Mouse (Mus musculus): Measurements from ENCODE around the gene Rnf6. TPM values are rescaled to one million over a fixed set of nuclear protein-coding genes. Genes with fewer than 3 reads are reported as not detected.
A peak's percentile ranks its signal among the peaks of the same experiment; 100 is the strongest.

Rnf6 gene
- polyA plus RNA-seq (2015; fragmentation: Nextera tagmentation; extraction: Ambion mirVana) = 71.2 and 71.9 TPM in 2 replicates

GRCm38 (mm10) chr5:146220879-146221714 is at the start of gene Rnf6:
Gene Rnf6 (minus strand): TSS chr5:146221555.
- Histone ChIP-seq H3K4me2 (replicated peaks; ENCODE audit: low read depth, low read length) (peak within 1 kb of the TSS; percentile 61), H3K36me3 (ENCODE audit: insufficient read depth, low read length) (peaks cover 27% of the 10 kb centered on the region), H3K9ac (replicated peaks; ENCODE audit: low read length) (peak within 1 kb of the TSS; percentile 93), H3K4me1 (ENCODE audit: insufficient read depth, low read length) (peaks cover 15% of the 10 kb centered on the region), H3K9me3 (ENCODE audit: low read length) (no peaks in the 10 kb centered on the region), H3K27ac (ENCODE audit: low read length) (peak within 1 kb of the TSS; percentile 99), H3K27me3 (ENCODE audit: insufficient read depth, low read length) (no peaks in the 10 kb centered on the region), H3K4me3 (ENCODE audit: low read length) (peak within 1 kb of the TSS; percentile 86)
- WGBS = under 1% methylated on average over 57 of the region's 67 CpGs
- peak; percentile 100 for ATAC-seq (ENCODE audit: low FRiP score, low TSS enrichment)

GRCm38 (mm10) chr5:146270593-146270992 is 49.2 kb upstream of the Rnf6 start:
- no peak for ATAC-seq (ENCODE audit: low FRiP score, low TSS enrichment)
- peaks cover 28% of the 10 kb centered on the region for H3K36me3 ChIP-seq (ENCODE audit: insufficient read depth, low read length)
- H3K27ac ChIP-seq (ENCODE audit: low read length) = no peak overlapping the region
- no peak overlapping the region for H3K9ac ChIP-seq (replicated peaks; ENCODE audit: low read length)
- no peaks in the 10 kb centered on the region for H3K9me3 ChIP-seq (ENCODE audit: low read length)
- H3K4me3 ChIP-seq (ENCODE audit: low read length) = no peak overlapping the region
- H3K4me2 ChIP-seq (replicated peaks; ENCODE audit: low read depth, low read length) = no peak overlapping the region
- H3K4me1 ChIP-seq (ENCODE audit: insufficient read depth, low read length) = no peaks in the 10 kb centered on the region
- H3K27me3 ChIP-seq (ENCODE audit: insufficient read depth, low read length) = no peaks in the 10 kb centered on the region
- 82% methylated on average over 9 of the region's 9 CpGs for WGBS

GRCm38 (mm10) chr5:146267776-146268175 is 46.4 kb upstream of the Rnf6 start:
- no peak for ATAC-seq (ENCODE audit: low FRiP score, low TSS enrichment)
- Histone ChIP-seq H3K9me3 (ENCODE audit: low read length) (no peaks in the 10 kb centered on the region), H3K4me1 (ENCODE audit: insufficient read depth, low read length) (no peaks in the 10 kb centered on the region), H3K9ac (replicated peaks; ENCODE audit: low read length) (no peak overlapping the region), H3K27me3 (ENCODE audit: insufficient read depth, low read length) (no peaks in the 10 kb centered on the region), H3K4me2 (replicated peaks; ENCODE audit: low read depth, low read length) (no peak overlapping the region), H3K36me3 (ENCODE audit: insufficient read depth, low read length) (peaks cover 17% of the 10 kb centered on the region; the same call in 1 of the 2 replicates), H3K27ac (ENCODE audit: low read length) (no peak overlapping the region), H3K4me3 (ENCODE audit: low read length) (no peak overlapping the region)
- WGBS = 85% methylated on average over 7 of the region's 7 CpGs

- no peaks in the 10 kb centered on the region for H3K27me3 ChIP-seq (ENCODE audit: insufficient read depth, low read length)
- no peak overlapping the region for H3K4me3 ChIP-seq (ENCODE audit: low read length)
- H3K4me2 ChIP-seq (replicated peaks; ENCODE audit: low read depth, low read length) = no peak overlapping the region
- no peak for ATAC-seq (ENCODE audit: low FRiP score, low TSS enrichment)
- no peak overlapping the region for H3K27ac ChIP-seq (ENCODE audit: low read length)
- H3K9me3 ChIP-seq (ENCODE audit: low read length) = no peaks in the 10 kb centered on the region
- H3K9ac ChIP-seq (replicated peaks; ENCODE audit: low read length) = no peak overlapping the region
- peaks cover 19% of the 10 kb centered on the region; the same call in 1 of the 2 replicates for H3K36me3 ChIP-seq (ENCODE audit: insufficient read depth, low read length)
- 87% methylated on average over 4 of the region's 6 CpGs for whole genome bisulfite sequencing
- H3K4me1 ChIP-seq (ENCODE audit: insufficient read depth, low read length) = no peaks in the 10 kb centered on the region
Observed at GRCm38 (mm10) chr5:146265934-146266591, 44.7 kb upstream of the Rnf6 start.

- 63% methylated on average over 9 of the region's 9 CpGs for WGBS
- Histone ChIP-seq H3K9ac (replicated peaks; ENCODE audit: low read length) (no peak overlapping the region), H3K27ac (ENCODE audit: low read length) (no peak overlapping the region), H3K27me3 (ENCODE audit: insufficient read depth, low read length) (no peaks in the 10 kb centered on the region), H3K4me1 (ENCODE audit: insufficient read depth, low read length) (no peaks in the 10 kb centered on the region), H3K4me2 (replicated peaks; ENCODE audit: low read depth, low read length) (no peak overlapping the region), H3K36me3 (ENCODE audit: insufficient read depth, low read length) (peaks cover 18% of the 10 kb centered on the region; the same call in 1 of the 2 replicates), H3K4me3 (ENCODE audit: low read length) (no peak overlapping the region), H3K9me3 (ENCODE audit: low read length) (no peaks in the 10 kb centered on the region)
- ATAC-seq (ENCODE audit: low FRiP score, low TSS enrichment) = no peak
Observed at GRCm38 (mm10) chr5:146260003-146260402, 38.6 kb upstream of the Rnf6 start.

- no peak overlapping the region for H3K4me3 ChIP-seq (ENCODE audit: low read length)
- no peaks in the 10 kb centered on the region for H3K4me1 ChIP-seq (ENCODE audit: insufficient read depth, low read length)
- no peak overlapping the region for H3K27ac ChIP-seq (ENCODE audit: low read length)
- H3K4me2 ChIP-seq (replicated peaks; ENCODE audit: low read depth, low read length) = no peak overlapping the region
- peaks cover 6% of the 10 kb centered on the region; the same call in 1 of the 2 replicates for H3K36me3 ChIP-seq (ENCODE audit: insufficient read depth, low read length)
- no peaks in the 10 kb centered on the region for H3K27me3 ChIP-seq (ENCODE audit: insufficient read depth, low read length)
- no peak overlapping the region for H3K9ac ChIP-seq (replicated peaks; ENCODE audit: low read length)
- no peaks in the 10 kb centered on the region for H3K9me3 ChIP-seq (ENCODE audit: low read length)
- no peak for ATAC-seq (ENCODE audit: low FRiP score, low TSS enrichment)
- WGBS = 82% methylated on average over 5 of the region's 5 CpGs
Observed at GRCm38 (mm10) chr5:146253644-146254043, 32.3 kb upstream of the Rnf6 start.

GRCm38 (mm10) chr5:146251663-146252429 is 30.5 kb upstream of the Rnf6 start:
- Histone ChIP-seq H3K9ac (replicated peaks; ENCODE audit: low read length) (no peak overlapping the region), H3K4me2 (replicated peaks; ENCODE audit: low read depth, low read length) (no peak overlapping the region), H3K4me1 (ENCODE audit: insufficient read depth, low read length) (no peaks in the 10 kb centered on the region), H3K27ac (ENCODE audit: low read length) (no peak overlapping the region), H3K36me3 (ENCODE audit: insufficient read depth, low read length) (0 out of 2 replicates have a peak, but pooled peaks cover under 1% of the 10 kb centered on the region), H3K27me3 (ENCODE audit: insufficient read depth, low read length) (no peaks in the 10 kb centered on the region), H3K9me3 (ENCODE audit: low read length) (no peaks in the 10 kb centered on the region), H3K4me3 (ENCODE audit: low read length) (no peak overlapping the region)
- ATAC-seq (ENCODE audit: low FRiP score, low TSS enrichment) = no peak
- 84% methylated on average over 5 of the region's 5 CpGs for WGBS

- Histone ChIP-seq H3K9me3 (ENCODE audit: low read length) (no peaks in the 10 kb centered on the region), H3K4me1 (ENCODE audit: insufficient read depth, low read length) (no peaks in the 10 kb centered on the region), H3K36me3 (ENCODE audit: insufficient read depth, low read length) (no peaks in the 10 kb centered on the region), H3K4me2 (replicated peaks; ENCODE audit: low read depth, low read length) (no peak overlapping the region), H3K9ac (replicated peaks; ENCODE audit: low read length) (no peak overlapping the region), H3K27me3 (ENCODE audit: insufficient read depth, low read length) (no peaks in the 10 kb centered on the region), H3K27ac (ENCODE audit: low read length) (no peak overlapping the region), H3K4me3 (ENCODE audit: low read length) (no peak overlapping the region)
- 87% methylated on average over 12 of the region's 12 CpGs for WGBS
- ATAC-seq (ENCODE audit: low FRiP score, low TSS enrichment) = no peak
Observed at GRCm38 (mm10) chr5:146250369-146251075, 29.2 kb upstream of the Rnf6 start.

GRCm38 (mm10) chr5:146248746-146249145 is 27.4 kb upstream of the Rnf6 start:
- H3K9ac ChIP-seq (replicated peaks; ENCODE audit: low read length) = no peak overlapping the region
- no peaks in the 10 kb centered on the region for H3K4me1 ChIP-seq (ENCODE audit: insufficient read depth, low read length)
- H3K27me3 ChIP-seq (ENCODE audit: insufficient read depth, low read length) = no peaks in the 10 kb centered on the region
- H3K36me3 ChIP-seq (ENCODE audit: insufficient read depth, low read length) = no peaks in the 10 kb centered on the region
- no peaks in the 10 kb centered on the region for H3K9me3 ChIP-seq (ENCODE audit: low read length)
- no peak overlapping the region for H3K4me3 ChIP-seq (ENCODE audit: low read length)
- 76% methylated on average over 10 of the region's 10 CpGs for WGBS
- no peak overlapping the region for H3K27ac ChIP-seq (ENCODE audit: low read length)
- no peak overlapping the region for H3K4me2 ChIP-seq (replicated peaks; ENCODE audit: low read depth, low read length)
- no peak for ATAC-seq (ENCODE audit: low FRiP score, low TSS enrichment)
